Mouse (Mus musculus) stomach, postnatal 0 days (tissue): Measurements from ENCODE around the gene Olfr71.

ENCODE experiments used
- CTCF ChIP-seq: IDR thresholded peaks from 2 replicates; pipeline ENCODE4 v1.5.1; 2016; ENCODE audit warnings: antibody characterized with exemption, low read depth, mild to moderate bottlenecking, moderate library complexity
- EP300 ChIP-seq: optimal IDR thresholded peaks from 2 replicates; pipeline ENCODE3; 2016; ENCODE audit warnings: antibody characterized with exemption

- TF ChIP-seq CTCF (peak; percentile 94), EP300 (no peak)
Observed at GRCm38 (mm10) chr4:43711821-43712220, 1.8 kb upstream of the Olfr71 start.
